Mouse (Mus musculus): ENCODE measurements around the gene Rptor. TPM values are rescaled to one million over a fixed set of nuclear protein-coding genes. Genes with fewer than 3 reads are reported as not detected.

Gene Rptor
- polyA plus RNA-seq, 1 experiment from 2014 or later = 13.2 TPM

DNA sequence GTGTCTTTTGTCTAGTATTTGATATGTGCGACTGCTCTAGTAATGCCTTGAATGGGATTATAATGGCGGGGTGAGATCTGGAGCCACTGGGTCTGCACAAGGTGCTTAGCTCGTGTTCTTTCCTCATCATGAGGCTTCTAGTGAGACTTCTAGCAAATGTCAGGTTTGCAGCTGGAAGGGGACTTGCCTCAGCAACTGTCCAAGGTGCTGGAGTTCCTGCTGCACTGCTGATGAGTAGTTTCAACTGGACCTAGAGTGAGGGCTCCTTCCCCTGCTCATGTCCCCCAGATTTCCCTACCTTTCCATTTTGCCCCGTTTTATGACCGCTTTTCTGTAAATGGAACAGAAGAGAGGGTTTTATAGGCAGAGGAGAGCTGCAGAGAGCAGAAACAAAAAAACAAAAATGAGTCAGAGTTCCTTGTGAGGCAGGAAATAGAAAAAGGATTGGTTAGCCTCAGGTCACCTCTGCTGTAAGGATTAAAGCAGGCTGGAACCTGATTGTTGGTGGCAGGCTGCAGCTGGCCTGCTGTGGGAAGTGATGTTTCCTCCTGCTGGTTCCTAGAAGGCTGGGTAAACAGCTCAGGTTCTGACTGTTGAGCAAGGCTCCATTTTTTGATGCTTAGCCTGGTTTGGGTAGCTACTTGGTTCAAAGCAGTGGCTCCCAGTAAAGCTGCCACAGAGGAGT, 172.5 kb downstream of the Rptor start:
- Histone ChIP-seq H3K4me2 (no peak overlapping the region), H3K36me3 (ENCODE audit: control insufficient read depth, insufficient read depth, low read length) (peaks cover 2% of the 10 kb centered on the region; the same call in 1 of the 2 replicates), H3K27me3 (replicated peaks; ENCODE audit: control insufficient read depth, insufficient read depth, low read length) (no peaks in the 10 kb centered on the region), H3K9me3 (ENCODE audit: control insufficient read depth, low read length) (peaks cover 6% of the 10 kb centered on the region), H3K4me3 (ENCODE audit: low read depth, low read length) (no peak overlapping the region), H3K4me1 (replicated peaks; ENCODE audit: control insufficient read depth, insufficient read depth, low read length) (peaks cover 11% of the 10 kb centered on the region), H3K27ac (ENCODE audit: low read depth, low read length) (no peak overlapping the region), H3K9ac (ENCODE audit: low read depth, low read length) (no peak overlapping the region)
- ATAC-seq (replicated peaks; ENCODE audit: low FRiP score) (no peak), DNase-seq (ENCODE audit: low spot score) (no peak)
- 83% methylated on average over 5 of the region's 5 CpGs for WGBS

DNA sequence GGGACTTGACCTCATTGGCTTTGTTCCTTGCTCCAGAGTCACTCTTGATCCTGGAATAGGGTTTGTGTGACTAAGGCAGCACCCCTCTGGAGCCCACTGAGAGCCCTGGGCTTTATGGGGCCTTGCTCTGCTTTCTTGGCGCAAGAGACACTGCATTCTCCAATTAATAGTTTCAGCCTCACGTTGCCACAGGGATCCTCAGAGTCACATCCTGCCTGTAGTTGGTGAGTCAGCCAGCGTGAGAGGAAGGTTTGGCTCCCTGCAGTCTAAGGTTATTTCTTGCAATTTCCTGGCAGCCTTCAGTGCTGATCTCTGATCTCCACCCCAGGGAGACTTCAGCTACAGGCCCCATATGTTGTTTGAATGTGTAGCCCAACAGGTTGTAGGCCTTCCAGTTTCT, 174.5 kb downstream of the Rptor start:
- no peak overlapping the region for H3K9ac ChIP-seq (ENCODE audit: low read depth, low read length)
- no peak overlapping the region for H3K4me2 ChIP-seq
- no peaks in the 10 kb centered on the region for H3K27me3 ChIP-seq (replicated peaks; ENCODE audit: control insufficient read depth, insufficient read depth, low read length)
- 77% methylated on average over 3 of the region's 3 CpGs for WGBS
- no peak overlapping the region for H3K4me3 ChIP-seq (ENCODE audit: low read depth, low read length)
- H3K4me1 ChIP-seq (replicated peaks; ENCODE audit: control insufficient read depth, insufficient read depth, low read length) = no peaks in the 10 kb centered on the region
- ATAC-seq (replicated peaks; ENCODE audit: low FRiP score) (no peak), DNase-seq (ENCODE audit: low spot score) (no peak)
- H3K27ac ChIP-seq (ENCODE audit: low read depth, low read length) = no peak overlapping the region
- 0 out of 2 replicates have a peak, but pooled peaks cover 2% of the 10 kb centered on the region for H3K36me3 ChIP-seq (ENCODE audit: control insufficient read depth, insufficient read depth, low read length)
- peaks cover 6% of the 10 kb centered on the region for H3K9me3 ChIP-seq (ENCODE audit: control insufficient read depth, low read length)

DNA sequence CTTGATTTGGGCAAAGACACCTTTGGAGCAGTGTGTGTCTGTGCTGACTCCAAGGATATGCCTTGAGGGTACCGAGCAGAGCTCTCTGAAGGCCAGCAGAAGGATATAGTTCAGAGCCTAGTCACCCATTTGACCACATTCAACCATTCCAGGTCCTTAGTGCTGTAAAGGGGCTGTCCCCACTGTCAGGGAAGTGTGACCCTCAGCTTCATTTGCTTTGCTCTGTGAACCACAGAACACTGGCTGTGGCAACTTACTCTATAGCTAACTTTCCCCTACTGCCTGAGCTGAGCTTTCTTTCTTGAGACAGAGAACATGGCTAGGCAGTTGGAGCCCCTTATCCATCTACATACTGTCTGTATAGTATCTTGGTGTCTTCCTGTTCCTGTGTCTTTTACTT, 175.2 kb downstream of the Rptor start:
- Histone ChIP-seq H3K9me3 (ENCODE audit: control insufficient read depth, low read length) (peaks cover 6% of the 10 kb centered on the region), H3K4me1 (replicated peaks; ENCODE audit: control insufficient read depth, insufficient read depth, low read length) (no peaks in the 10 kb centered on the region), H3K27ac (ENCODE audit: low read depth, low read length) (no peak overlapping the region), H3K4me3 (ENCODE audit: low read depth, low read length) (no peak overlapping the region), H3K4me2 (no peak overlapping the region), H3K36me3 (ENCODE audit: control insufficient read depth, insufficient read depth, low read length) (0 out of 2 replicates have a peak, but pooled peaks cover 2% of the 10 kb centered on the region), H3K27me3 (replicated peaks; ENCODE audit: control insufficient read depth, insufficient read depth, low read length) (no peaks in the 10 kb centered on the region), H3K9ac (ENCODE audit: low read depth, low read length) (no peak overlapping the region)
- DNase-seq (ENCODE audit: low spot score) (no peak), ATAC-seq (replicated peaks; ENCODE audit: low FRiP score) (no peak)
- 100% methylated on average over 1 of the region's 1 CpGs for WGBS

DNA sequence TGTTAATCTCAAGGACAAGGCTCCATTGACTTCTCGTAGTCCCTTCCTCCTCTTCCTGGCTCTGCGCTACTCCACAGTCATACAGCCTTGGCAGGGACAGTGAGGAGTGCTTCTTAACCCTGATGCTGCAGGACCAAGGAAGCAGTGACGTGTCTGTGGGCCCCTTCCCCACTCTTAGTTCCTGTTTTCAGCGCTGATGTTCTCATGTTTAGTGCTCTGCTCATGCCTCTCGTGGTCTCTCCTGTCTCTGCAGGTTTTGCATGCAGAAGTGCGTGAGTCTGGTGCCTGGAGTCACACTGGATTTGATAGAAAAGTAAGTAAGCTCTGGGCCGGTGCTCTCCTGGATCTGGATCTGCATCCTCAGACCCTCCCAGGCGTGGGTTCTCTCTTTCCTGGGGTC, 177.6 kb downstream of the Rptor start:
- 64% methylated on average over 8 of the region's 8 CpGs for WGBS
- H3K4me2 ChIP-seq = no peak overlapping the region
- H3K4me3 ChIP-seq (ENCODE audit: low read depth, low read length) = no peak overlapping the region
- no peak overlapping the region for H3K27ac ChIP-seq (ENCODE audit: low read depth, low read length)
- no peak for DNase-seq (ENCODE audit: low spot score)
- H3K9me3 ChIP-seq (ENCODE audit: control insufficient read depth, low read length) = peaks cover 6% of the 10 kb centered on the region
- ATAC-seq (replicated peaks; ENCODE audit: low FRiP score) = no peak
- no peaks in the 10 kb centered on the region for H3K4me1 ChIP-seq (replicated peaks; ENCODE audit: control insufficient read depth, insufficient read depth, low read length)
- 0 out of 2 replicates have a peak, but pooled peaks cover 2% of the 10 kb centered on the region for H3K36me3 ChIP-seq (ENCODE audit: control insufficient read depth, insufficient read depth, low read length)
- H3K27me3 ChIP-seq (replicated peaks; ENCODE audit: control insufficient read depth, insufficient read depth, low read length) = no peaks in the 10 kb centered on the region
- no peak overlapping the region for H3K9ac ChIP-seq (ENCODE audit: low read depth, low read length)

DNA sequence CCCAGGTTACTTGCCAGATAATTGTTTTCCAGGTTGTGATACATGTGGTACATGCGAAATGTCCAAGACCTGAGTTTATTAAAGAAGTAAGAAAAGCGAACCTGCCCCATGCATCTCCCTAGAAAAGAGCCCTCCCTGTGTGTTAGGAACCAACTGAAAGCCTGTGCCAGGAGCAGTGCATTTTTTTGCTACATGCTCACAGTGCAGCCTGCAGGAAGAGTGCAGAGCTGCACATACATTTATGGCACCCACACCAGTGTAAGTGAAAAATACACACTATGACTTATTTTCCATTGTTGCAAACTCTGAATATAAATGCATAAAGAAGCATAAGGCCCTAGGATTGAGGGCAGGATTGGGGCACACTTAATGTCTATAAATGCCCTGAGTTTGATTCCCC, 178.5 kb downstream of the Rptor start:
- DNase-seq (ENCODE audit: low spot score) = no peak
- no peak overlapping the region for H3K27ac ChIP-seq (ENCODE audit: low read depth, low read length)
- no peaks in the 10 kb centered on the region for H3K36me3 ChIP-seq (ENCODE audit: control insufficient read depth, insufficient read depth, low read length)
- 82% methylated on average over 2 of the region's 2 CpGs for WGBS
- H3K4me3 ChIP-seq (ENCODE audit: low read depth, low read length) = no peak overlapping the region
- no peaks in the 10 kb centered on the region for H3K27me3 ChIP-seq (replicated peaks; ENCODE audit: control insufficient read depth, insufficient read depth, low read length)
- H3K9me3 ChIP-seq (ENCODE audit: control insufficient read depth, low read length) = no peaks in the 10 kb centered on the region; the same call in 1 of the 2 replicates
- no peak overlapping the region for H3K4me2 ChIP-seq
- H3K4me1 ChIP-seq (replicated peaks; ENCODE audit: control insufficient read depth, insufficient read depth, low read length) = no peaks in the 10 kb centered on the region
- ATAC-seq (replicated peaks; ENCODE audit: low FRiP score) = no peak
- H3K9ac ChIP-seq (ENCODE audit: low read depth, low read length) = no peak overlapping the region

DNA sequence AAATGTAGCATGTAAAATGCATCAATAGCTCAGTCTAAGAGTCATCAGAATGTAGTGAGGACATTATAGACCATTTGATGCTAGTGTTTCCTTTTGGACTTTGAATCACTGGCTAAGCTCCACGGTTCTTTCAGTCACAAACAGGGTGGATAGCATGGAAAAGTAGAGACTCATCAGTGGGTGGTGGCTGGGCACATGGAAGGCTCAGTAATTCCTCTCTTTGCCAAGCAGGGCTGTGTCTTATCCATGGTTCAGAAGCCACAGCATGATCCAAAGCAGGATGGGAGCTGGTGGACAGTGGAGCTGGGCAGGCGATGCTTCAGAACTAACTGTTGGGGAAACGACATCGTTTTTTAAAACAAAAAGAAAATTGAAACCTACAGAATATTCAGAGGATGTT, 179.0 kb downstream of the Rptor start:
- H3K4me2 ChIP-seq = no peak overlapping the region
- no peak overlapping the region for H3K27ac ChIP-seq (ENCODE audit: low read depth, low read length)
- H3K9me3 ChIP-seq (ENCODE audit: control insufficient read depth, low read length) = no peaks in the 10 kb centered on the region
- H3K4me3 ChIP-seq (ENCODE audit: low read depth, low read length) = no peak overlapping the region
- DNase-seq (ENCODE audit: low spot score) (no peak), ATAC-seq (replicated peaks; ENCODE audit: low FRiP score) (no peak)
- H3K36me3 ChIP-seq (ENCODE audit: control insufficient read depth, insufficient read depth, low read length) = no peaks in the 10 kb centered on the region
- H3K4me1 ChIP-seq (replicated peaks; ENCODE audit: control insufficient read depth, insufficient read depth, low read length) = no peaks in the 10 kb centered on the region
- 89% methylated on average over 4 of the region's 4 CpGs for WGBS
- no peaks in the 10 kb centered on the region for H3K27me3 ChIP-seq (replicated peaks; ENCODE audit: control insufficient read depth, insufficient read depth, low read length)
- H3K9ac ChIP-seq (ENCODE audit: low read depth, low read length) = no peak overlapping the region

DNA sequence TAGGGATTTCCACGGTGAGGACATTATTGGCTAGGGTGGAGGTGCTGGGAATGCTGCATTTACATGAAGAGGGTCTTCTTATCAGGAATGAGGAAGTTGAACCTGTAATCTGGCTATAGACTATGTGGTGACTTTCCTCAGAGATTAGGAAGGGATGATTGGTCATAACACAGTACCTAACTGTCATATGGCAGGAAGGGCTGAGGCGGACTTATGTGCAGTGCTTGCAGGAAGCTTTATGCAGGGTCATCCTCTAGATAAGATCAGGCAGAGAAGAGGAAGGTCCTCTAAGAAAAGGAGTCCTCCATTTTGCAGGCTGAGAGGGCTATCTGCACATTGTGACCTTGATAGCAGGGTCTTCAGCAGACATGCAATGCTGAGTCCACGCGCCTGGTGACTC, 180.9 kb downstream of the Rptor start:
- no peak overlapping the region for H3K4me3 ChIP-seq (ENCODE audit: low read depth, low read length)
- 74% methylated on average over 4 of the region's 4 CpGs for WGBS
- no peak for ATAC-seq (replicated peaks; ENCODE audit: low FRiP score)
- H3K9ac ChIP-seq (ENCODE audit: low read depth, low read length) = no peak overlapping the region
- H3K4me2 ChIP-seq = no peak overlapping the region
- no peaks in the 10 kb centered on the region for H3K27me3 ChIP-seq (replicated peaks; ENCODE audit: control insufficient read depth, insufficient read depth, low read length)
- H3K36me3 ChIP-seq (ENCODE audit: control insufficient read depth, insufficient read depth, low read length) = no peaks in the 10 kb centered on the region
- DNase-seq (ENCODE audit: low spot score) = no peak
- H3K9me3 ChIP-seq (ENCODE audit: control insufficient read depth, low read length) = no peaks in the 10 kb centered on the region
- no peak overlapping the region for H3K27ac ChIP-seq (ENCODE audit: low read depth, low read length)
- H3K4me1 ChIP-seq (replicated peaks; ENCODE audit: control insufficient read depth, insufficient read depth, low read length) = no peaks in the 10 kb centered on the region

DNA sequence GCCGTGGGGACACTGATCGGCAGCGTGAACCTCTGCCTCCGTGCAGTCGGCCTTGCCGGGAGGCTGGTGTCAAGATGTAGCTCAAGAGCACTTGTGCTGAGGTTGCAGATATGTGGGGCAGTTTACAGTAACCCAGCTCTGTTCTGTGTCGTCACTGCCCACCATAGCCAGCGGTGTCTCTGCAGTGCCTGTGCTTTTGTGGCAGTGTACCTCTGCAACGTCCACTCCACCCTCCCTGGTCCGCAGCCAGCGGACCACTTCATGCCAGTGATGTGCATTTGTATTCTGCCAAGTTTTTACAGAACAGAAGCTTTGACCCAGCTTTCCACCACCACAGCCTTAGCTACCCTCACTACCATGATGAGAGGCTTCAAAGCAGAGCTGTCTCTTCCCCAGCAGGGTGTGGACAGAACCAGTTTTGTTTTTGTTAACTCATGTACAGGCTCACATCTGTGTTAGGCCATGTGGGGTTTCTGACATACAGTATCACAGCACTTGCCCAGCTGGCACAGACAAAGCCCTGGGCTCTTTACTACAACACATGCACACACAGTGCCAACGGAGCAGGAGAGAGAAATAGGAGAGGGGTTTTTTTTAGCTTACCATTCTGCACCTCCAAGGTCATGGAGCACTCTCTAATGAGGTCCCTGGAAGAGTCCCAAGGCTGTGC, 182.1 kb downstream of the Rptor start:
- 0 out of 2 replicates have a peak, but pooled peaks cover 2% of the 10 kb centered on the region for H3K36me3 ChIP-seq (ENCODE audit: control insufficient read depth, insufficient read depth, low read length)
- H3K9ac ChIP-seq (ENCODE audit: low read depth, low read length) = no peak overlapping the region
- ATAC-seq (replicated peaks; ENCODE audit: low FRiP score) (no peak), DNase-seq (ENCODE audit: low spot score) (no peak)
- no peaks in the 10 kb centered on the region for H3K9me3 ChIP-seq (ENCODE audit: control insufficient read depth, low read length)
- no peak overlapping the region for H3K4me3 ChIP-seq (ENCODE audit: low read depth, low read length)
- no peaks in the 10 kb centered on the region for H3K27me3 ChIP-seq (replicated peaks; ENCODE audit: control insufficient read depth, insufficient read depth, low read length)
- WGBS = 92% methylated on average over 12 of the region's 12 CpGs
- no peaks in the 10 kb centered on the region for H3K4me1 ChIP-seq (replicated peaks; ENCODE audit: control insufficient read depth, insufficient read depth, low read length)
- H3K27ac ChIP-seq (ENCODE audit: low read depth, low read length) = no peak overlapping the region
- H3K4me2 ChIP-seq = no peak overlapping the region

Data from liver, embryonic 11.5 days (tissue).